Mouse (Mus musculus) ES-E14 (cell line): ENCODE measurements around the gene Chrm3. TPM values are rescaled to one million over a fixed set of nuclear protein-coding genes. Genes with fewer than 3 reads are reported as not detected.

Source experiments
- DNase-seq: peaks from one replicate; pipeline ENCODE4 v3.0.0-alpha.2; 2013; ENCODE audit warnings: low read depth, low spot score
- H3K27ac ChIP-seq: 2 replicates; pipeline ENCODE4 v1.5.1; 2012; ENCODE audit warnings: low read depth, mild to moderate bottlenecking, low read length, moderate library complexity, mixed read lengths; ENCODE audit not compliant: poor library complexity, insufficient read depth, severe bottlenecking
- H3K36me3 ChIP-seq: 2 replicates; pipeline ENCODE4 v1.6.1; 2012; ENCODE audit warnings: mild to moderate bottlenecking, low read length, moderate library complexity, mixed read lengths; ENCODE audit not compliant: control insufficient read depth, poor library complexity, insufficient read depth, severe bottlenecking
- H3K4me1 ChIP-seq, 2 experiments: fragments of 150-350 bp in 1 of 2; sonication (generic) in 1 of 2; 2 replicates each; pipeline ENCODE4 v1.6.1; 2012; ENCODE audit warnings: low read length in 2 of 2, mild to moderate bottlenecking in 1 of 2, mixed read lengths in 1 of 2; ENCODE audit not compliant: control insufficient read depth in 2 of 2, insufficient read depth in 2 of 2, poor library complexity in 1 of 2
- H3K4me3 ChIP-seq, 2 experiments: fragments of 150-350 bp in 1 of 2; sonication (generic) in 1 of 2; 2 replicates each; pipeline ENCODE4 v1.5.1; 2012; ENCODE audit warnings: low read length in 2 of 2, low read depth in 1 of 2, mild to moderate bottlenecking in 1 of 2, mixed read lengths in 1 of 2; ENCODE audit not compliant: insufficient read depth in 1 of 2, poor library complexity in 1 of 2, severe bottlenecking in 1 of 2
- H3K9ac ChIP-seq: 2 replicates; pipeline ENCODE4 v1.6.1; 2012; ENCODE audit warnings: low read depth, mild to moderate bottlenecking, low read length, mixed read lengths; ENCODE audit not compliant: poor library complexity, insufficient read depth, severe bottlenecking
- H3K9me3 ChIP-seq: fragments of 150-350 bp; sonication (generic); 2 replicates; pipeline ENCODE4 v1.6.1; 2012; ENCODE audit warnings: low read depth, mild to moderate bottlenecking, low read length; ENCODE audit not compliant: control insufficient read depth, insufficient read depth
- CHD2 ChIP-seq: IDR thresholded peaks from 2 replicates; pipeline ENCODE4 v1.6.1; 2014; ENCODE audit warnings: mild to moderate bottlenecking, low read depth, low read length, inconsistent platforms
- HCFC1 ChIP-seq: IDR thresholded peaks from 2 replicates; pipeline ENCODE4 v1.6.1; 2012; ENCODE audit warnings: low read length, inconsistent platforms, borderline replicate concordance; ENCODE audit not compliant: insufficient read depth
- MAFK ChIP-seq: IDR thresholded peaks from 2 replicates; pipeline ENCODE4 v1.6.1; 2014; ENCODE audit warnings: mild to moderate bottlenecking, low read depth, low read length, inconsistent platforms; ENCODE audit not compliant: insufficient read depth
- ZC3H11A ChIP-seq: IDR thresholded peaks from 2 replicates; pipeline ENCODE4 v1.6.1; 2012; ENCODE audit warnings: low read depth, mild to moderate bottlenecking, inconsistent platforms, low read length, borderline replicate concordance
- ZNF384 ChIP-seq: IDR thresholded peaks from 2 replicates; pipeline ENCODE4 v1.6.1; 2012; ENCODE audit warnings: low read depth, low read length, inconsistent platforms
- in situ Hi-C, 2 experiments: fragments of 600-800 bp; cut with MboI; formaldehyde crosslinking; loops; one replicate each; pipeline ENCODE4 v1.15.1; 2025; ENCODE audit warnings: low sequenced_read_pairs in 2 of 2, inconsistent platforms in 1 of 2; ENCODE audit not compliant: unreplicated experiment in 2 of 2
- total RNA-seq: library from RNA; depleted of rRNA; stranded (reverse); fragments of 300-350 nt; gene quantifications from 2 replicates; pipeline ENCODE4 v1.2.3, GENCODE M21; 2012

Chrm3 gene
- total RNA-seq, 1 experiment: 2.7 TPM

- in situ Hi-C loops: no loop called here
- no peak overlapping the region for H3K9ac ChIP-seq
- H3K27ac ChIP-seq: no peak overlapping the region
- H3K9me3 ChIP-seq: no peaks in the 10 kb centered on the region
- H3K4me3 ChIP-seq: no peak overlapping the region
- no peak for DNase-seq
- TF ChIP-seq MAFK (no peak), ZC3H11A (no peak), CHD2 (no peak), ZNF384 (no peak), HCFC1 (no peak)
- H3K36me3 ChIP-seq: no peaks in the 10 kb centered on the region
- H3K4me1 ChIP-seq: no peaks in the 10 kb centered on the region
These were observed 451.9 kb downstream of the Chrm3 start for GRCm38 (mm10) chr13:9908707-9909106.

- no peak for DNase-seq
- Histone ChIP-seq H3K9ac (no peak overlapping the region), H3K27ac (no peak overlapping the region), H3K36me3 (no peaks in the 10 kb centered on the region), H3K4me3 (no peak overlapping the region), H3K4me1 (no peaks in the 10 kb centered on the region), H3K9me3 (no peaks in the 10 kb centered on the region)
- in situ Hi-C loops: no loop called here
- TF ChIP-seq MAFK (no peak), HCFC1 (no peak), CHD2 (no peak), ZNF384 (no peak), ZC3H11A (no peak)
These were observed 453.4 kb downstream of the Chrm3 start for GRCm38 (mm10) chr13:9907202-9907601.

- Histone ChIP-seq H3K27ac (no peak overlapping the region), H3K36me3 (no peaks in the 10 kb centered on the region), H3K9me3 (no peaks in the 10 kb centered on the region), H3K9ac (no peak overlapping the region), H3K4me3 (no peak overlapping the region), H3K4me1 (no peaks in the 10 kb centered on the region)
- no peak for DNase-seq
- TF ChIP-seq CHD2: no peak
- TF ChIP-seq HCFC1: no peak
- no peak for TF ChIP-seq ZNF384
- no peak for TF ChIP-seq MAFK
- no peak for TF ChIP-seq ZC3H11A
- in situ Hi-C loops: no loop called here
These were observed 456.2 kb downstream of the Chrm3 start for GRCm38 (mm10) chr13:9904455-9904854.

GRCm38 (mm10) chr13:9900653-9901385 lies 459.8 kb downstream of the Chrm3 start:
- in situ Hi-C loops: no loop called here
- Histone ChIP-seq H3K36me3 (no peaks in the 10 kb centered on the region), H3K27ac (no peak overlapping the region), H3K9me3 (no peaks in the 10 kb centered on the region), H3K4me1 (no peaks in the 10 kb centered on the region), H3K4me3 (no peak overlapping the region), H3K9ac (no peak overlapping the region)
- TF ChIP-seq HCFC1 (no peak), MAFK (no peak), CHD2 (no peak), ZC3H11A (no peak), ZNF384 (no peak)
- no peak for DNase-seq
